Mouse (Mus musculus) midbrain, embryonic 11.5 days (tissue): ENCODE measurements around the gene Tlr2. TPM values are rescaled to one million over a fixed set of nuclear protein-coding genes. Genes with fewer than 3 reads are reported as not detected.
"Not testable (repeated sequence)": the region's sequence is repeated elsewhere in the genome, so short reads cannot be mapped to it uniquely, and the experiment has no call there.

Experiments used
- ATAC-seq: fragments of 200-750 bp; cut with Nextera tagmentation; 2 replicates; pipeline ENCODE4 v1.8.0; 2017; ENCODE audit warnings: moderate TSS enrichment, moderate library complexity; ENCODE audit not compliant: low FRiP score
- DNase-seq: peaks from one replicate; pipeline ENCODE4 v3.0.0; 2015; ENCODE audit warnings: low spot score; ENCODE audit errors: missing footprints
- H3K27ac ChIP-seq: fragments of 300-500 bp; sonication (generic); 2 replicates; pipeline ENCODE4 v1.5.1; 2014; ENCODE audit warnings: low read depth, low read length
- H3K27me3 ChIP-seq: fragments of 300-500 bp; sonication (generic); 2 replicates; pipeline ENCODE4 v1.6.1; 2014; ENCODE audit warnings: mild to moderate bottlenecking, low read length, moderate library complexity, mixed read lengths; ENCODE audit not compliant: control insufficient read depth, insufficient read depth
- H3K36me3 ChIP-seq: fragments of 300-500 bp; sonication (generic); 2 replicates; pipeline ENCODE4 v1.6.1; 2014; ENCODE audit warnings: mild to moderate bottlenecking, low read length, moderate library complexity, mixed read lengths; ENCODE audit not compliant: control insufficient read depth, insufficient read depth
- H3K4me1 ChIP-seq: fragments of 300-500 bp; sonication (generic); 2 replicates; pipeline ENCODE4 v1.6.1; 2014; ENCODE audit warnings: low read length; ENCODE audit not compliant: control insufficient read depth, insufficient read depth
- H3K4me2 ChIP-seq: fragments of 300-500 bp; sonication (generic); 2 replicates; pipeline ENCODE4 v1.6.1; 2014; ENCODE audit warnings: mild to moderate bottlenecking, moderate library complexity
- H3K4me3 ChIP-seq: fragments of 300-500 bp; sonication (generic); 2 replicates; pipeline ENCODE4 v1.5.1; 2014; ENCODE audit warnings: low read depth, low read length
- H3K9ac ChIP-seq: fragments of 300-500 bp; sonication (generic); 2 replicates; pipeline ENCODE4 v1.6.1; 2014; ENCODE audit warnings: low read length
- H3K9me3 ChIP-seq: fragments of 300-500 bp; sonication (generic); 2 replicates; pipeline ENCODE4 v1.6.1; 2016; ENCODE audit warnings: low read length; ENCODE audit not compliant: control insufficient read depth
- WGBS: fragments of 180-500 bp; shearing (Covaris S2); extraction: QIAGEN DNeasy Blood & Tissue Kit; methylation state at CpG from one replicate; pipeline ENCODE4 v1.1.7; 2014; 5-methylcytosine and 5-hydroxymethylcytosine counted together
- polyA plus RNA-seq: library from polyadenylated mRNA; unstranded; fragments of >200 nt; fragmentation: Nextera tagmentation; extraction: Ambion mirVana; gene quantifications from 2 replicates; pipeline ENCODE4 v1.2.1, GENCODE M21; 2014

Gene Tlr2
- polyA plus RNA-seq, result 1.7 and 1.8 TPM in 2 replicates

- peak within 1 kb of the TSS; percentile 62 for H3K9ac ChIP-seq
- H3K27ac ChIP-seq, result no peak within 1 kb of the TSS
- WGBS, result 1% methylated on average over 35 of the region's 35 CpGs
- peak within 1 kb of the TSS; percentile 92 for H3K4me2 ChIP-seq
- DNase-seq (peak; percentile 94), ATAC-seq (peak; percentile 82)
- H3K4me3 ChIP-seq, result peak within 1 kb of the TSS; percentile 47
- H3K4me1 ChIP-seq, result peaks cover 4% of the 10 kb centered on the region; the same call in 1 of the 2 replicates
- H3K9me3 ChIP-seq, result no peaks in the 10 kb centered on the region
- H3K36me3 ChIP-seq, result no peaks in the 10 kb centered on the region
- peaks cover 3% of the 10 kb centered on the region; the same call in 1 of the 2 replicates for H3K27me3 ChIP-seq
Observed at GRCm38 (mm10) chr3:83841095-83841850, at the start of gene Tlr2. Gene Tlr2 (minus strand): TSS chr3:83841767.

DNA sequence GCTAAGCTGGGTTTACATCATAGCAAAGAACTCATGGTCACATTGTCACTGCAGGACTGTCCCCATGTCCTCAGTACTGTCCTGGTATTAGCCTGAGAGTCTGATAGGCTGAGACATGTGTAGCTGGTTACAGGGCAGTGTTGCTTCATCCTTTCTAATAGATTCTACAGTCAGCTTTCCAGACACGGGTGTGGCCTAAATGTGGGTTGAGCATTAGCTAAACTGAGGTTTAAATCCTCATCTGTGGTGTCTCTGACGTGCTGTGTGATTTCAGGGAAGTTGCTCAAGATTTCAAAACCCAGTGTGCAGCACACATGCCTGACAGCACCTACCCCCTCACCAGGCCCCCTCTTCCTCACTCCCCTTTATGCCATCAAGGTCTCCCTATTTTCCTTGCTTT, 43.6 kb upstream of the Tlr2 start:
- no peak for ATAC-seq
- 80% methylated on average over 2 of the region's 2 CpGs for WGBS

DNA sequence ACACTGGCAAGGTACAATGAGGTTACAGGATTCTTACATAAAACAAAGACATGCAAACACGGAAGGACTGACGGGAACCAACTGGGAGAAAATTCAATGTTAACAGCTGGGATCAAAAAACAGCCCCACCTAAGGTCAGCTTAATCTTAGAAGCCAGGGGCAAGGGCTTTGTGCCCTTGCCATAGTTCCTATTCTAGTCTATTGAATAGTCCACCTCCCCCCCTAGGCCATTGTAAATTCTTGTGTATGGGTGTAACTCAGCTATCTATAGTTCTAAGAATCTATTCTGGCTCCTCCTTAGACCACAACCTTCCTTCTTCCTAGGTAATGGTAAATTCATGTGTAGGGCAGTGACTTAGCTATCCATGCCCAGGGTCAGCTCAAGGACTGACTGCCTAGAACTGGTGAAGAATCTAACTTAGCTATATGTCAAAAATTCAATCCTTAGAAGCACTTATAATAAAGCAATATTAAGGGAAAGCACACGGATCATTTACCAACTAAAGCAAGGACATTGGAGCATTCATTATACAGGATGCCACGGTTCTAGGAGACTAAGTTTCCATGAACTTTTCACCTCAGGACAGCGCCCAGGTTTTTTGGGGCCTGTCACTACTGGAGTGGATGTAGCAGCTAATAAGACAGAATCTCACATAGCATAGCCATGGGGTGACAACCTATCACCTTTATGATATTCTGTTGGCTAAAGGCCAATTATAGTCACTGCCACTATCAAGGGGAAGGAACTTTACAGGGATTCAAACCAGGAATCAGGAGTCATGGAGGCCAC, 37.9 kb upstream of the Tlr2 start:
- not testable (repeated sequence) for H3K27ac ChIP-seq, H3K36me3 ChIP-seq, H3K27me3 ChIP-seq, H3K4me2 ChIP-seq, H3K4me1 ChIP-seq, H3K4me3 ChIP-seq, ATAC-seq, H3K9me3 ChIP-seq, H3K9ac ChIP-seq, DNase-seq
- 84% methylated on average over 5 of the region's 5 CpGs for WGBS

More for the DNA sequence above, 43.6 kb upstream of the Tlr2 start:
- DNase-seq, result peak; percentile 49
- H3K4me2 ChIP-seq, result no peak overlapping the region
- H3K9me3 ChIP-seq, result no peaks in the 10 kb centered on the region
- H3K9ac ChIP-seq, result no peak overlapping the region
- H3K4me1 ChIP-seq, result no peaks in the 10 kb centered on the region
- no peak overlapping the region for H3K27ac ChIP-seq
- no peaks in the 10 kb centered on the region for H3K27me3 ChIP-seq
- no peak overlapping the region for H3K4me3 ChIP-seq
- no peaks in the 10 kb centered on the region for H3K36me3 ChIP-seq

DNA sequence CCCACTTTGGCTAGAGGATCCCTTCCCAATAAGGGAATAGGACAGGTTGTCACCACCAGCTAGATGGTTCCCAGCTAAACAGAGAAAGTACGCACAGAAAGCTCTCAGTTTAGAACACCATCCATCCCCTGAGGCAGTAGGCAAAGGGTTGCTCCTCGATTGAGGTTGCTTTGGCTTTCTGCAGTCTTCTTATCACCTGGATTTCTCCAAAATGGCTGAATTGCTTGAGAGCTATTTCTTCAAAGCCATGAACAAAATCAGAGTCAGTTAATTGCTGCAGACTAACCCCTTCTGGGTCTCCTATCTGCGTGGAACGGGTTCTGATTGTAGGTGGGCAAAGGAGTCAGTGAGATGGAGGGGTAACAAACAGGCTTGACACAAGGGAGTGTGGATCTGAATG, 37.2 kb upstream of the Tlr2 start:
- H3K27ac ChIP-seq, result no peak overlapping the region
- WGBS, result 89% methylated on average over 4 of the region's 4 CpGs
- no peaks in the 10 kb centered on the region for H3K4me1 ChIP-seq
- DNase-seq (peak; percentile 17), ATAC-seq (no peak)
- H3K9ac ChIP-seq, result no peak overlapping the region
- no peaks in the 10 kb centered on the region for H3K27me3 ChIP-seq
- H3K36me3 ChIP-seq, result no peaks in the 10 kb centered on the region
- H3K9me3 ChIP-seq, result 0 out of 2 replicates have a peak, but pooled peaks cover 2% of the 10 kb centered on the region
- no peak overlapping the region for H3K4me3 ChIP-seq
- H3K4me2 ChIP-seq, result no peak overlapping the region

DNA sequence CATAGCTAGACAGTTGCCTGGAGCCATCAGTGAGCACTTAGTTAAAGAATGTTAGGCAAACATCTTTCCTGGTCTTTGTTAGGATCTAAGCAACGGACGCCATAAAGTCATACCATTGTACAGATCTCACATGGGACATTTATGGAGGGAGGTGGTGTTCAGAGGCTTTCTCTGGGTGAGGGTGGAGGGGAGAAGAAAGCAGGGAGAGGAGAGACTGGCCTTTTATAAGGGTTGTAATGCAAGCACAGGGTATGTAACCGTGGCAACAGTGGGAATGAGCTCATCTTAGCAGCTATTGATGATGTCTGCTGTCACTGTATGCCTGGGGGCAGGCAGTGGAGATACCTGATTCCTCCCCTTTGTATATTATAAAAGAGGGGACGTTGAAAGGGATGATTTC, 34.7 kb upstream of the Tlr2 start:
- Histone ChIP-seq H3K4me2 (no peak overlapping the region), H3K36me3 (no peaks in the 10 kb centered on the region), H3K4me3 (no peak overlapping the region), H3K9me3 (0 out of 2 replicates have a peak, but pooled peaks cover 2% of the 10 kb centered on the region), H3K27ac (no peak overlapping the region), H3K27me3 (no peaks in the 10 kb centered on the region), H3K4me1 (no peaks in the 10 kb centered on the region), H3K9ac (no peak overlapping the region)
- DNase-seq (peak; percentile 78), ATAC-seq (no peak)
- 79% methylated on average over 4 of the region's 4 CpGs for WGBS

DNA sequence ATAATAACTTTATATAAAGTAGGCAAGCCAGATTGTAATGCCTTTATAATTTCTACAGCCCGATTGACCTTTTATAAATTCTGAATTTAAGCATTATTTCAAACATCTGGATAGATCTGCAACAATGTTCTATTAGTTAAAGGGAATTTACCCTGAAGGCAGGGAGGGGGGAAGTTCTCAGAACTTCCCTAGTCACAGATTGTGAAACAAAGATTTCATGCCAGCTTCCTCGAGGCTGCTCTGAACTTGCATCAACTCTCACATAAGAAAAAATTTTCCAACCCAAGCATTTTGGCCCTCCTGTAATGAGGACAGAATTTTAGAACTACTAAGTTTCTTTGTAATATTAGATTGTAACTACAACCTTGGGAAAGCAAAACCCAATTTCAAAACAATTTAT, 33.5 kb upstream of the Tlr2 start:
- H3K27me3 ChIP-seq, ATAC-seq, H3K27ac ChIP-seq, H3K36me3 ChIP-seq, H3K4me2 ChIP-seq, H3K9ac ChIP-seq, H3K9me3 ChIP-seq, H3K4me3 ChIP-seq, DNase-seq, H3K4me1 ChIP-seq: not testable (repeated sequence)
- WGBS, result 92% methylated on average over 2 of the region's 2 CpGs

GRCm38 (mm10) chr3:83872853-83873252, 31.3 kb upstream of the Tlr2 start:
- not testable (repeated sequence) for H3K9me3 ChIP-seq, H3K4me2 ChIP-seq, H3K27ac ChIP-seq, H3K36me3 ChIP-seq, H3K4me3 ChIP-seq, H3K4me1 ChIP-seq, ATAC-seq, H3K9ac ChIP-seq, H3K27me3 ChIP-seq, DNase-seq
- 87% methylated on average over 2 of the region's 2 CpGs for WGBS

GRCm38 (mm10) chr3:83871962-83872361, 30.4 kb upstream of the Tlr2 start:
- H3K4me3 ChIP-seq, H3K27ac ChIP-seq, ATAC-seq, H3K9me3 ChIP-seq, H3K36me3 ChIP-seq, H3K27me3 ChIP-seq, H3K9ac ChIP-seq, H3K4me1 ChIP-seq, H3K4me2 ChIP-seq, DNase-seq: not testable (repeated sequence)
- 92% methylated on average over 4 of the region's 4 CpGs for WGBS

- H3K27ac ChIP-seq, ATAC-seq, H3K27me3 ChIP-seq, H3K9ac ChIP-seq, H3K9me3 ChIP-seq, H3K4me2 ChIP-seq, DNase-seq, H3K4me1 ChIP-seq, H3K4me3 ChIP-seq, H3K36me3 ChIP-seq: not testable (repeated sequence)
- 89% methylated on average over 7 of the region's 7 CpGs for WGBS
Observed at GRCm38 (mm10) chr3:83871559-83871958, 30.0 kb upstream of the Tlr2 start.
